Mouse (Mus musculus) gastrocnemius, postnatal 36 days (tissue): Measurements from ENCODE around the gene Ctrc. TPM values are rescaled to one million over a fixed set of nuclear protein-coding genes. Genes with fewer than 3 reads are reported as not detected.

ENCODE experiments used
- DNase-seq, 2 experiments: peaks; one replicate each; pipeline ENCODE4 v3.0.0; 2022
- intact Hi-C: fragments of 180-260 bp; cut with DNase I; formaldehyde crosslinking; loops from one replicate; pipeline ENCODE4 v1.15.1; 2025
- total RNA-seq, 2 experiments: library from RNA; stranded (reverse); gene quantifications; 2 replicates each; pipeline ENCODE4 v1.2.3; 2021

The Ctrc gene
- total RNA-seq, 2 experiments from 2014 or later, result not detected

DNA sequence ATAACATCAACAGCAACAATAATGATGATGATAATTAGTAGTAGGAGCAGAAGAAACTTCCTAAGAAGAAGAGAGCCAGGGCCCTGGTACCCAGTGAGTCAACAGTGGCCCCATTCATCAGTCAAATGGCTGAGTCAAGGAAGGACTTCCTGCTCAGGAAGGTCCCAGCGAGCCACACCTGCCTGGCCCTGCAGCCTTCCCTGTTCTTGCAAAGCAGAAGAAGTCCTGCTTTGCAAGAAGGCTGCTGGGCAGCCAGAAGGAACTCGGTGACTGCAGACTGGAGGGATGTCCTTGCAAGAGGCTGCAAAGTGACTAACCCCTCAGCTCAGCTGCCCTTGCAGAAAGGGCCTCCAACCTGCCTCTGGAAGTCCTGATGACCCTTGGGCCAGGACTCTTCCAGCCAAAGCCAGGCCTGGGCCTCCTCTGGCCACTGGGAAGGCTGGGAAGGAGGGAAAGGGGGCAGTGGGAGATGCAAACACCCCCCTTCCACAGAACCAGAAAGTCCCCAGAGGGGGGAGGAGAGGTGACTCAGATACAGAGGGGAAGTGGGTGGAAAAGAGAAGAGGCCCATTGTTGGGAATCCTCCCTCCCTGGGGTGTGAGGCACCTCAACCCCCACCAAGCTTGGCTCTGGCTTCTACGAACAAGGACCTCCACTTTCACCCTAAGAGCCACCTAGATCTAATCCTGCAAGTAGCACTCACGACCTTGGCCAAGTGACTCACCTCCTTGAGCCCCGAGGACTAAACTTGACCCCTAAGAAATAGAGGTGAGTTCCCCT lies 23.5 kb upstream of the Ctrc start:
- intact Hi-C loops, result no loop called here
- DNase-seq, result peak in 1 of 2 experiments; percentile 11

- DNase-seq, result peak in 1 of 2 experiments; percentile 12
Measured at GRCm38 (mm10) chr4:141868051-141868450, 21.9 kb upstream of the Ctrc start.

DNA sequence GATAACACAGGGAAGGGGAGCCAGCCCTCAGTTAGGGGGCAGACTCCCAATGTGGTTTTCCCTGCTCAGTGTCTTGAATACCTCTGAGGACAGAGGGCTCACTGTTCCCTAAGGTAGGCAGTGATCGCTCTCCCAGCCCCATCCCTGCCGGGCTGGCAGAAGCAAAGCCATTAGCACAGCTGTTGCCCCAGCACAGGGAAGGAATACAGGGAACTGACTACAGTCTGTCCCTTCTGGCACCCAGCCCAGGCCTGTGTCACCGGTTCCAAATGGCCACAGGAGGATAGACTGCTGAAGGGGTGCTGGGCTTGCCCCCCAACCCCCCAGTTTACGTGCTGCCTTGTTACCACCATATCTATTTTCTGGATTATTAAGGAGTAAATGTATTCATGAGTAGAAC lies 21.3 kb upstream of the Ctrc start:
- intact Hi-C loops, result no loop called here
- peak; percentile 42 to 64 for DNase-seq

More at GRCm38 (mm10) chr4:141868051-141868450, 21.9 kb upstream of the Ctrc start:
- intact Hi-C loops, result no loop called here

- peak in 1 of 2 experiments; percentile 20 for DNase-seq
- intact Hi-C loops, result no loop called here
Measured at GRCm38 (mm10) chr4:141866933-141867490, 20.9 kb upstream of the Ctrc start.

- intact Hi-C loops, result no loop called here
- peak in 1 of 2 experiments; percentile 10 for DNase-seq
Measured at GRCm38 (mm10) chr4:141865600-141865999, 19.4 kb upstream of the Ctrc start.

DNA sequence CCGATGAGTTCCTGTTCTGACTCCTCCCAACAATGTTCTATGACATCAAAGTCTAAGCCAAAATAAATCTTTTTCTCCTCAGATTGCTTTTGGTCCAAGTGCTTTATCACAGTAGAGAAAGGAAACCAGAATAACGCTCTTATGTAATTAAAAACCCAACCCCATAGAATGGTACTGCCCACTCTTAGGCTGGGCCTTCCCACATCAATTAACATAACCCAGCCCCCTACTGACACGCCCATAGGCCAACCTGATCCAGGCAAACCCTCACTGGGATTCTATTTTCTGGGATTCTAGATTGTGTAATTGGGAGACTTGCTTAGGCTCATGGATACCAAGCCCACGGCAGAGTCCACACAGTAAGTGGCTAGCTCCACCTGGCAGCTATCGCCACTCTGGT lies 18.8 kb upstream of the Ctrc start:
- intact Hi-C loops, result no loop called here
- no peak for DNase-seq

DNA sequence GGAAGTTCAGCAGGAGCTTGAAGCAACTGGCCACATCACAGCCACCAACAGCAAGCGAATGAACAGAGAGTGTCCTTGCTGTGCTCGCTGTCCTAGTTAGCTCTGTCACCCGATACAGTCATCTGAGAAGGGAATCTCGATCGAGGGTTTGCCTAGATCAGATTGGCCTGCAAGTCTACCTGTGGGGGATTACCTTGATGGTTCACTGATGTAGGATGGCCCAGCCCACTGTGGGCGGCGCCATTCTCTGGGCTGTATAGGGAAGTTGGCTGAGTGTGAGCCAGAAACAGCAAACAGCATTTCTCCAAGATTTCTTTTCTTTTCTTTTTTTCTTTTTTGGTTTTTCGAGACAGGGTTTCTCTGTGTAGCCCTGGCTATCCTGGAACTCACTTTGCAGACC lies 18.3 kb upstream of the Ctrc start:
- DNase-seq, result peak in 1 of 2 experiments; percentile 10
- intact Hi-C loops, result no loop called here

DNA sequence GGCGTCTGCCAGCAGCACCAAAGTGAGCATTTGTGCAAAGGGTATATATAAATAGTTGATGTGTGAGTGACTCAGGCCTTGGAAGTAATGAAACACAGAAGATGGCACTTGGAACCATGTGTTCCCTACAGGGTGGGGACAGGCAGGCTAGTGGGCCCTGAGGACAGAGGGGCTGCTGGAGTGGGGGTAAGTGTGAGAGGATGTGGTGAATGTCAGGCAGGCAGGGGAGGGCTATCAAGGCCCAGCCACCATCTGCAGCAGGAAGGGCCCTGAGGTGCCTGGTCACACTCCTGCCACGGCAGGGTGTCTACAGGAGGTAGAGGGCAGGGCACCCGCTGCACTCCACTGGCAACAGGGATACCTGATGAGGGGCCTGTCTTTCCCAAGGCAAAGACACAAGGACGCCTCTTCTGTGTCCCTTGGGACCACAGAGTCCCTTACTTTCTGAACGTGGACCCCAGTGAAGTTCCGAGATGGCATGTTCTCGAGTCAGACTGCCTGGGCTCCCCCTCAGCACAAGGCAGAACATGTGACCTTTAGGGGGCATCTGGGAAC lies 17.6 kb upstream of the Ctrc start:
- DNase-seq, result no peak
- intact Hi-C loops, result no loop called here

- DNase-seq, result no peak
- intact Hi-C loops, result no loop called here
Measured at GRCm38 (mm10) chr4:141862867-141863266, 16.7 kb upstream of the Ctrc start.

DNA sequence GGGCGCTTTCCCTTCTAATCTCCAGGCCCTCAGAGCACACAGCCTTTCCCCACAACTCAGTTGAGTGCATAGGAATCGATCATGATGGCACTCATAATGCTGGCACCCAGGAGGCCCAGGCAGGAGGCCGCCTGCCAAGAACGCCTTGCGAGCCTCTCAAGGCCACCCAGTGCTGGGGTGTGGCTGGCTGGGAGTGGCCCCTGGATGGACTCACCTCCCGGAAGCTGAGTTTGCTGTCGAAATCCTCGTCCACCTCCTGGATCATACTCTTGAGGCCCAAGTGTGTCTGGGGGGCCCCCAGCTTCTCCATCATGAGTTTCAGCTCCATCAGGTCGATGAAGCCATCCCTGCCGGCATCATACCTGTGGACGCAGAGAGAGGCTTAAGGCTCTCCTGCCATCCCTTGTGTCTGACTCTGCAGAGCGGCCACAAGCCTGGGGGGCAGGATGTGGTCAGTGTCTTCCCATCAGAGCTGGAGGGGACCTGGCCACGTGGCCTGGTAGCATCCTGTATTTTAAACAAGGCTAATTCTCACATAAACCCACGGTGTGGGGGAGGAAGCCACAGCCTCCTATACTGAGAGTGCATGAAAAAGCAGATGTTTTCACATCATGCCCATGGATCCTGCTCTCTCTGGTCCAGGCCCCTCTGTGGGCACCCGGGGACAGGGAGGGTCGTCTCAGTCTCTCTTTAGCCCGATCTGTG lies 15.6 kb upstream of the Ctrc start:
- no peak for DNase-seq
- intact Hi-C loops, result no loop called here

GRCm38 (mm10) chr4:141860246-141860841 lies 14.2 kb upstream of the Ctrc start:
- intact Hi-C loops, result no loop called here
- no peak for DNase-seq

DNA sequence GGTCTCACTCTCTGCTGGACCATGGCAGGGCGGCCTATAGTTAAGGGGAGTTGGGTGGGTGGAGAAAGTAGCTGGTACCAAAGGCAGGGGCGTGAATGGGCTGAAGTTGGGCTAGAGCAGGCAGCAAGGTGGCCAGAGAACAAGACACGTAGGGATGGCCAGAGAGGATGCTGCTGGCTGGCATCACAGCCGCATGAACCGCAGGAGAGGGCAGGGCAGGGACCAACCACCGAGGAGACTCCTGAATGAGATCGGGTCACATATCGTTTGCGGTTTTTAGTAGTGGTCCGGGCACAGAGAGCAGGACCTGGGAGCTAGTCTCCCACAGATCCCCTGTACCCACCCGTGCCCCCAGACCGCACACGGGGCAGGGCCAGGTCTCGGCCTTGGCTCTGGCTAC lies 13.2 kb upstream of the Ctrc start:
- intact Hi-C loops, result no loop called here
- DNase-seq, result no peak

- intact Hi-C loops, result loop anchor here (1.0 kb wide), 1 partner anchor 97 kb away; no protein-coding TSS in a partner anchor
- DNase-seq, result no peak
Measured at GRCm38 (mm10) chr4:141858501-141858900, 12.3 kb upstream of the Ctrc start.

DNA sequence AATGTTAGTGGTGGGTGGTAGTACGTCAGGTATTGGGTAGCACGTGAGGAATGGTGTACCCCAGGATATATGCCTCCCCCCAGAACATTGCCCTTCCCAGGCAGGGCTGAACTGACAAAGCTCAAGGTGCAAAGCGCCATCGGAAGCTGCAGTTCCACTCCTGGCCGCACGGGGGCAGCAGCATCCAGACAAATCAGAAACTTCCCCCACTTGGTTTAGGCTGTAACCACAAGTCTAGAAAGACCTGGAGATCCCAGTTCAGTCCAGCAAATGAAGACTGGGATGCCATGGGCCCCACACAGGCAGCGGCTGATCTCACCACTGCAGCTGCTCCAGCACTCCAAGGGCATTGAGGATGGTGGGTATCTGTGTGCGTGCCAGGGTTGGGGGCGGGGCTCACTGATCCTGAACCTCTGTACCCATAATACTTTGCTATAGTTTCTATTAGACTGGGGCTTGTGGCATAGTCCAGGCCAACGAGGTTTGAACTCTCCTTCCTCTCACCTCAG lies 11.3 kb upstream of the Ctrc start:
- intact Hi-C loops, result no loop called here
- peak; percentile 68 to 83 for DNase-seq

GRCm38 (mm10) chr4:141853437-141853836 lies 7.3 kb upstream of the Ctrc start:
- intact Hi-C loops, result loop anchor here (5.0 kb wide), 1 partner anchor 236 kb away; the partner anchor contains the start of gene Tmem82
- no peak for DNase-seq

DNA sequence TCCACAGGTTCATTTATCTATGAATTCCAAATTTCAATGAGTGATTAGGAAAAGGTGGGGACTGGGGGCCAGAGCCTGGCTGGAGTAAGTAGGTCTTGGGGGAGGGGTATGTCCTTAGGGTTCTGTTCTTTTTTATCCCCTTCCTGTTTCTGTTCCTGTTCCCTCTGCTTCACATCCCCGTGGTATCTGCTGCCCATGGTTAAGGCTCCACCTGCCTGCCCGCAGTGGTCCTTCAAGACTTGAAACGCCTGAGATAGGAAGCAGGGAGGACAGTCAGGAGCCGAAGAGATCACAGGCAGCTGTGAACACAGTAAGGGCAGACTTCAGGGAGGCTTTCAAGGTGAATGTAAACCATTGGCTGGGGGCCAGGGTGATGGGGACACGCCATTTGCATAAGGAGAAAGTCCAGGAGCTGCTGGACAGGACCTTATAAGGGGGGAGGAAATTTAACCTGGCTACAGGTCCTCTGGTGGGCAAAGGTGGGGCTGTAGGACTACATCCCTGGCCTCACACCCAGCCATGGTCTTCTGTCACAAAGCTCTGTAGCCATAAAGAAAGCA lies 11.5 kb downstream of the Ctrc start:
- no peak for DNase-seq
- intact Hi-C loops, result no loop called here

GRCm38 (mm10) chr4:141833911-141834310 lies 12.2 kb downstream of the Ctrc start:
- DNase-seq, result no peak
- intact Hi-C loops, result no loop called here

- intact Hi-C loops, result no loop called here
- DNase-seq, result no peak
Measured at GRCm38 (mm10) chr4:141831361-141831760, 14.8 kb downstream of the Ctrc start.

DNA sequence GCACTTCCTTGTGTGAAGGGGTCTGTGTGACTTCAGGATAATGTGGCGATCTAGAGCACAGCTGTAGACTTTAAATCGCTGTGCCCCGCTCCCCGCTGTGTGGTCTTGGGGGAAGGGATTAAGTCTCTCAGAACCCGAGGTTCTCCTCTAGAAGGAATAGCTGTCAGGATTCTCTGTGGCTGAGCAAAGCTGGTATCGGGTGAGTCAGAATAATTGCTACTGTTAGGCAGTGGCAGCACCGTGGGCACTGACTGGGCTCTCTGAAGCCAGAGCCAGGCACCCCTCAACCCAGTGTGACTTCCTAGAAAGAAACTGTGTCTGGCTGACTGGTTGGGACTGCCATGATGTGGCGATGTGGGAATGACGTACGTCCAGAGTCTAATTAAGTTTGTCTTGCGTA lies 15.8 kb downstream of the Ctrc start:
- intact Hi-C loops, result no loop called here
- DNase-seq, result no peak

DNA sequence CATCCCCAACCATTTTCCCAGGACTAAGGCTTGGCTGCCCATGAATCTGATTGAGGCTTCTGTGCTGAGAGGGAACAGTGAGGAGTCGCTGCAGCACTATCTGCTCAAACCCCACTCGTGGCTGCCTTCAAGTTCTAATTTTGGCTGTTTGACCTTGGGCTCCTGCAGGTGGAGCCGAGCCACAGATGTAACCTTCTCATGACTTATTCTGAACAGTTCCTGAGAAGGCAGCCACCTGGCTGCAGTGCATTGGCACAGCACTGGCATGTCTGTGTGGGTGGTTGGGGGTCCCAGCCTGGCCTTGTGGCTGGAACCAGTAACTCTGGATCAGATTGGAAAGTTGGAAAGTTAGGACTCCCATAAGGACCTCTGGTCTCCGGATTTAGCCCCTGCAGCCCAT lies 18.0 kb downstream of the Ctrc start:
- DNase-seq, result no peak
- intact Hi-C loops, result no loop called here
